Mouse (Mus musculus) B cell, adult 2 months (primary cell): ENCODE measurements around the gene Cux2.

ENCODE experiments used
- DNase-seq, 2 experiments: peaks; one replicate each; pipeline ENCODE4 v3.0.0; 2022

Cux2 gene

DNA sequence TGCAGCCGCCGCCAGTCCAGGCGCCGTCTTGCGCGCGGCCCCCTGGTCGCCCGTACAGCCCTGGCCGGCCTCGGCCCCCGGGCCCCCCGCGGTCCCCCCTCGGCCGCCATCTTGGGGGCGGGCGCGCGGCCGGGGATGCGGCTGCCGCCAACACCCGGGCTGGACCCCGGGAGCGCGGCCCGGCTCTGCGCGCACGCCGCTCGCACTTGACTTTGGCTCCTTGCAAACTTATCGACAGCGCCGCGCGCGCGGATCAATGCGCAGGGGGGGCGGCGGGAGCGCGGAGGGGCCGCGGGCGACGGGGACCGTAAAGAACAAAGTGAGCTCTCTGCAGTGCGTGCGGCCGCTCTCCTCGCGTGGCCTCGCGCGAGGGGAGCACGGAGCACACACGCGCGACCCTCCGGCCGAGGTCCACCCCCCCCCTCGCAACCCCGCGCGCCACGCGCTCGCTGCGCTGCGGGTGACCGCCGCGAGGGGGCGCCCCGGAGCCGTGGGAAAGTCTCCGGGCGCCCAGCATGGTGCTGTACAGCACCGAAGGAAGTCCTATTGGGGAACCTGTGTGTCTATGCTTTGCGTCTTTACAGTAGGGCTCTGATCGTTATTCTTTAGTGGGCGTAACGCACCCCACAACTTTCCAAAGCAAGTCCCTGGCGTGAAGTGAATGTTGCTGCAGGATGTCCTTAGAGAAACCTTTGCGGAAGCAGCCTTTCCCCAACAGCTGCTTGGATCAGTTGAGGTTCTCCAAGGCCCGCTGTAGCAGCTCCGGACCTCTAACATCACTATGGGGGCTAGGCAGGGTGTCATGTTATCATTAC is at the start of gene Cux2:
Gene Cux2 (minus strand): TSS at position 86 of the 815 bp plus-strand sequence.
- DNase-seq: peak; percentile 66 to 79

- DNase-seq: no peak
Observed at GRCm38 (mm10) chr5:122094439-122094838, 44.5 kb upstream of the Cux2 start.

DNA sequence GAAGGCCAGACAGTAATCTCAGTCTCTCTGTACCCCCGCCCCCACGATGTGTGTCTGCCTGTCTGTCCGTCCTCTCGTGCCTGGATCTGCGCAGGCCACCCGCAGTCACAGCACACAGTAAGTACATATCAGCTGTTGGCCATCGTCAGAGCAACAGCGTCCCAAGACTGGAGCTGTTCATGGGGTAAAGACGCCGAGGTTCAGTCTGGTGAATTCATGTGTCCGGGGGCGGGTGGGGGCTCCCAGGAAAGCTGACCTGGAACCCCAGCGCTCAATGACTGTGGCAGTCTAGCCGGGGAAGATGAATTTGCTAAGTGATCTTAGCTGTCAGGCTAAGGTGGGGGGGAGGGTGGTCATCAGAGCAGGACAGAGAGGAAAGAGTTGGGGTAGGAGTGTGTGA is 43.8 kb upstream of the Cux2 start:
- DNase-seq: no peak

DNA sequence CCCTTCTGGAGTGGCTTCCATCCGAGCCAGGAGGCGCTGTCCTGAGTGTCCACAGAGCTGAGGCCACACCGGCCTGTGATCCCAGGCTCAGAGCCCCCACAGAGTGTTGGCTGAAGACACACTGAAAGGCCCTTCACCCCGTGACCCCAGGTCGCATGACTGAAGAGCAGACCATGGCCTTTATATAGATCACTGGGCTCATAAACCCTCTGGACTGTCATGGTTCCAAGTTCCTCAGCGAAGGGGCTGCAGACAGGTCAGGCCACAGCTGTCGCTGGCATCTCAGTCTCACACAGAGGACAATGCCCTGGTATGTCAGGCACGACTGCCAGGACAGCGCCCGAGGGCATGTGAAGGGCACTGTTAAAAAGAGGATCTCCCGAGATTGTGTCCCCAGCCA is 42.9 kb upstream of the Cux2 start:
- DNase-seq: no peak

DNA sequence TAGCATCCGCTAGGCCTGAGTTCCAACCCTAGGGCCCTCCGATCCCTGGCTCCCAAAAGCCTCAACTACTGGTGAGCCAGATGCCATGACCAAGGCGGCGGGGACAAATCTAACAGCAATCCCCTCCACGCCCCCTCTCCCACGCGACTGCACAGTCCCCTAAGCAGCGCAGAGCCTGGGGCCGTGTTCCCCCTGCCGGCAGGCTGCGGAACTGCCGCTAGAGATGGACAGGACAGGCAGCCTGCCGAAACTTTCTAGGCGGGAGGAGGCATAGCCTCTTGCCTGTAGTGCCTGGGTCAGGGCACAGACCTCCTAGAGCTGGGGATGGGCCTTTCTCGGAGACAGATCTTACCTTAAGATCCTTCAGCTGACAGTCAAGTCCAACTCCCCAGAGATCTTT is 41.2 kb upstream of the Cux2 start:
- peak; percentile 72 to 73 for DNase-seq

GRCm38 (mm10) chr5:122089664-122090063 is 39.8 kb upstream of the Cux2 start:
- DNase-seq: no peak

- peak; percentile 85 to 86 for DNase-seq
Observed at GRCm38 (mm10) chr5:122088917-122089316, 39.0 kb upstream of the Cux2 start.

GRCm38 (mm10) chr5:122086121-122086520 is 36.2 kb upstream of the Cux2 start:
- DNase-seq: no peak

- no peak for DNase-seq
Observed at GRCm38 (mm10) chr5:122085291-122085690, 35.4 kb upstream of the Cux2 start.

- no peak for DNase-seq
Observed at GRCm38 (mm10) chr5:122084470-122084869, 34.6 kb upstream of the Cux2 start.

GRCm38 (mm10) chr5:122083282-122083681 is 33.4 kb upstream of the Cux2 start:
- no peak for DNase-seq

DNA sequence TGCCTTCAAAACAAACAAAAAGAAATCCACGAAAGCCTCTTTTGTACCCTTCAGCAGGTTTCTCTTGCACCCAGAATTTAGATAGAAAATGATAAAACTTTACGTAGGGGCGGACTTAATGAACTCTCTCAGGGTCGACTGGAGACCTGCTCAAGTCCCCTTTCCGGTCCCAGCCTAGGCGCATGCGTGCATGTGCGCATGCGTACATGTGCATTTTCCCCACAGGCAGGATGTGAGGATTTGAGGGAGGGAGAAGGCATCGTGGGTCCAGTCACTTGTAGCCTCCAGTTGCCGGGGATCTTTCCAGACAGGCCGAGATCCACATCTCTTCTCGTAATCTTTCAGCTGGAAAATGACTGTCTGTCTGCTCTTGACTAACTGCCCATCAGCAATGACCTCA is 31.6 kb upstream of the Cux2 start:
- no peak for DNase-seq

DNA sequence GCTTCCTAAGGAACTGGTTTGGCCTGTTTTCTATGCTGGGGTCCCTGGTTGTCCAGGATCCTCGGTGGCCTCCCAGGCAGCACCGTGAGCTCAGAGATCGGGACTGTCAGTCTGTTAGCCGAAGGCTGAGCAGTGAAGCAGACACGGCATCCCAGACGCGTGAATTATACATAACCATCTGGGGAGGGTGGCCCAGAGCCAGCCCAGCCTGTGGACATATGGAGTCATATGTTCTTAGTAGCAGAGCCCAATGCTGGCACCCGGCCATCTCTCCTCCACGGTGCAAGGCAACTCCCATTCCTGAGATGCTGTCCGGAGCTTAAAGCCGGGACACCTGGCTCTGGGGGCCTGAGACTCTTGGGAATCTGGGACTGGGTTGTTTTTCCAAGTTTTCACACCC is 31.0 kb upstream of the Cux2 start:
- no peak for DNase-seq

GRCm38 (mm10) chr5:122079796-122080195 is 29.9 kb upstream of the Cux2 start:
- peak; percentile 38 to 48 for DNase-seq

DNA sequence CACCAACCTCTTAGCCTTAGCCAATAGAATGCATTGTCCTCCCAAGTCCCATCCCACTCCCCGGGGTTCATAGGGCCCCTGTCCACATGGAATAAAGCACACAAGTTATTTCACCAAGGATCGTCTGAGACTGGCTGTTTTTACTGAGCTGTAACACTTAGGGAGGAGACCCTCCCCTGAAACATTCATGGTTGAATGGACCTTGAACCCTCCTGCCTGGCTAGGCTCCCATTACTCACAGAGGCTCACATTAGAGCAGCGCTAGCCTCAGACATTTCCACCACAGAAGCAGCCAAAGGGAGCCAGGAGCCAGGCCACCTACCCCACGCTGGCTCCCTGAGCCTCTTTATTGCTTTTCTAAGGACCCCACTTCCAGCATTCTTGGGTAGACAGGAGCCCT is 27.3 kb upstream of the Cux2 start:
- DNase-seq: no peak

GRCm38 (mm10) chr5:122075736-122076135 is 25.8 kb upstream of the Cux2 start:
- peak; percentile 22 to 37 for DNase-seq

GRCm38 (mm10) chr5:122071997-122072396 is 22.1 kb upstream of the Cux2 start:
- no peak for DNase-seq

DNA sequence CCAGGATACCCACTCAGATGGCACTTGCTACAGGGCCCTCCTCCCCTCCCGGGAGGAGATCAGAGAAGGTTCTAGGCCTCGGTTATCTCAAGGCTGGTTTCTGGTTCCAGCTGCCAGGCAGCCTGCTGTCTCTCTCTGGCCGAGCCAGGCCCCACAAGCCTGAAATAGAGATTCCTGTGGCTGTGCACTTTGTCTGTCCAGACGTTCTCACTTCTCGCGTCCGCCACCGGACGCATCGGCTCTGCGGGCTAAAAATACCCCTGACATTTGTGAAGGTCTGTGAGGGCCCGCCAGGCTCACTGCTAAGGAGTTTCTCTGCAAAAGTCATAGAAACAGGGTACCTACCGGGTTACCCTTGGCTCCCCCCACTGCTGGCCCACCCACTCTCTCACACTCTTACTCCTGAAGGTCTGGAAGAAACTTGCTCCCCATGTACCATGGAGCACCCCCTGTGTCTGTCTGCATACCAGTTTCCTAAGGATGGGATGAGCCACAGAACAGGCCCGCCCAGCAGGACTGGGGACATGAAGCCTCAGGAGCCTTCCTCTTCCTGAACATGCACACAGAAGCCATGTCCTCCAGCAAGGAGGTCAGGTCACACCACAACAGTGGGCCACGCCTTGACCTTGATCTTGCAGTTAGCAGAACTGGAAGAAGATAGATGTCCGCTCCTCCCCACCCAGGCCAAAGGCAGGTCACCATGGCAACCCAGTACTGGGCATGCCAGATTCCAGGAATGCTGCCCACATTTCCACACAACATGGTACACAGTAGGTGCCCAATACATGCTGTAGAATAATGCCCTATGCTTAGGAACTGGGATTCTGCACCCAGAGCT is 21.3 kb upstream of the Cux2 start:
- no peak for DNase-seq

DNA sequence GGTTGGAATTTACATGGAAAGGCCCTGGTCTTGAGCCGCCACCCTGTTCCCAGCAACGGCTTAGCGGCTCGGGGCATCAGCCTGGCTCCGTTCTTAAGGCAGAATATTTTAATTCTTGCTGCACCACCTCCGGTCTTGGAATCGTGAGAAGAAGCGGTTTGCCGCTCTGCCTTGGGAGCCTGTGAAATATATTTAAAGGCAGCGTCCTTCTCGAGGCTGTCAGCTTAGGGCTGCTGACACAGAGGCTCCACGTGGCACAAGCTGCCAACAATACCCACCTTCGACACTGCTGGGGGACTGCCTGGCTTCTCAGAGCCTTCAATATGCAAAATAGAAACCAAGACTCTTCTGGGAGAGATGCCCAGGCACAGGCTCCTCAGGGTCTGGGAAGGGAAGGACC is 18.7 kb upstream of the Cux2 start:
- no peak for DNase-seq

- DNase-seq: no peak
Observed at GRCm38 (mm10) chr5:122063204-122063933, 13.5 kb upstream of the Cux2 start.

GRCm38 (mm10) chr5:122062479-122062878 is 12.6 kb upstream of the Cux2 start:
- no peak for DNase-seq

- no peak for DNase-seq
Observed at GRCm38 (mm10) chr5:122060767-122061333, 10.9 kb upstream of the Cux2 start.
